Mouse (Mus musculus) cerebellum, adult 2 months (tissue): Measurements from ENCODE around the gene Egfl8.

Source experiments
- CTCF ChIP-seq: fragments of 200-500 bp; IDR thresholded peaks from 2 replicates; pipeline ENCODE4 v1.5.1; 2011; ENCODE audit warnings: low read depth, mild to moderate bottlenecking, control low read depth, low read length, moderate library complexity, borderline replicate concordance; ENCODE audit not compliant: insufficient read depth
- POLR2A ChIP-seq: fragments of 200-500 bp; IDR thresholded peaks from 2 replicates; pipeline ENCODE4 v1.6.1; 2011; ENCODE audit warnings: low read length, control low read depth, borderline replicate concordance; ENCODE audit not compliant: insufficient read depth

GRCm38 (mm10) chr17:34587814-34588213 is 28.0 kb downstream of the Egfl8 start:
- no peak for TF ChIP-seq POLR2A
- TF ChIP-seq CTCF, result no peak
